Mouse (Mus musculus) heart, adult 2 months (tissue): ENCODE measurements around the gene Pappa. TPM values are rescaled to one million over a fixed set of nuclear protein-coding genes. Genes with fewer than 3 reads are reported as not detected.

Source experiments
- DNase-seq, 2 experiments: peaks; one replicate each; pipeline ENCODE4 v3.0.0; 2021
- H3K27ac ChIP-seq: fragments of 200-600 bp; 2 replicates; pipeline ENCODE4 v1.8.1; 2022
- H3K27me3 ChIP-seq: fragments of 200-500 bp; 2 replicates; pipeline ENCODE4 v1.6.1; 2012; ENCODE audit warnings: mild to moderate bottlenecking, low read length, inconsistent platforms, mixed read lengths; ENCODE audit not compliant: control insufficient read depth, insufficient read depth
- H3K36me3 ChIP-seq: fragments of 200-500 bp; 2 replicates; pipeline ENCODE4 v1.6.1; 2012; ENCODE audit warnings: low read length, inconsistent platforms; ENCODE audit not compliant: control insufficient read depth, insufficient read depth
- H3K4me1 ChIP-seq: fragments of 200-500 bp; 2 replicates; pipeline ENCODE4 v1.6.1; 2011; ENCODE audit warnings: low read length; ENCODE audit not compliant: control insufficient read depth, insufficient read depth
- H3K4me3 ChIP-seq: fragments of 200-600 bp; 2 replicates; pipeline ENCODE4 v1.8.1; 2022
- H3K79me2 ChIP-seq: fragments of 200-500 bp; replicated peaks from 2 replicates; pipeline ENCODE4 v1.6.1; 2012; ENCODE audit warnings: mild to moderate bottlenecking, inconsistent platforms, low read length, moderate library complexity, mixed read lengths; ENCODE audit not compliant: control insufficient read depth, insufficient read depth
- H3K9ac ChIP-seq: fragments of 200-500 bp; 2 replicates; pipeline ENCODE4 v1.6.1; 2012; ENCODE audit warnings: low read depth, mild to moderate bottlenecking, control low read depth, inconsistent platforms, low read length, mixed read lengths
- CTCF ChIP-seq: fragments of 200-600 bp; IDR thresholded peaks from 2 replicates; pipeline ENCODE4 v1.8.1; 2022; ENCODE audit warnings: antibody characterized with exemption, mild to moderate bottlenecking, moderate library complexity
- EP300 ChIP-seq: fragments of 200-500 bp; IDR thresholded peaks from 2 replicates; pipeline ENCODE4 v1.6.1; 2011; ENCODE audit warnings: low read depth, low read length, control low read depth; ENCODE audit not compliant: insufficient read depth
- POLR2A ChIP-seq: fragments of 200-500 bp; IDR thresholded peaks from 2 replicates; pipeline ENCODE4 v1.6.1; 2011; ENCODE audit warnings: mild to moderate bottlenecking, low read depth, low read length, control low read depth; ENCODE audit not compliant: insufficient read depth
- WGBS: fragments of 180-500 bp; shearing (Covaris S2); methylation state at CpG from one replicate; pipeline ENCODE4 v1.1.7; 2018; 5-methylcytosine and 5-hydroxymethylcytosine counted together
- intact Hi-C: fragments of 180-260 bp; cut with DNase I; formaldehyde crosslinking; loops from one replicate; pipeline ENCODE4 v1.15.1; 2025
- polyA plus RNA-seq: library from polyadenylated mRNA; depleted of rRNA; stranded (reverse); fragments of >200 nt; gene quantifications from 2 replicates; pipeline ENCODE4 v1.2.3, GENCODE M21; 2012
- total RNA-seq, 2 experiments: library from RNA; stranded (reverse); gene quantifications; 2 replicates each; pipeline ENCODE4 v1.2.3; 2021

Pappa gene
- total and polyA plus RNA-seq, 3 experiments, result 0.16 to 0.41 (median 0.39) TPM

GRCm38 (mm10) chr4:65132657-65133056 lies 8.7 kb downstream of the Pappa start:
- Histone ChIP-seq H3K27me3 (no peaks in the 10 kb centered on the region), H3K9ac (no peak overlapping the region), H3K79me2 (no peaks in the 10 kb centered on the region), H3K4me3 (no peak overlapping the region), H3K27ac (no peak overlapping the region), H3K36me3 (no peaks in the 10 kb centered on the region), H3K4me1 (no peaks in the 10 kb centered on the region)
- DNase-seq, result no peak
- TF ChIP-seq POLR2A (no peak), CTCF (no peak), EP300 (no peak)
- WGBS, result 81% methylated on average over 3 of the region's 3 CpGs
- intact Hi-C loops, result no loop called here

- no peaks in the 10 kb centered on the region for H3K36me3 ChIP-seq
- no peaks in the 10 kb centered on the region for H3K79me2 ChIP-seq
- 79% methylated on average over 5 of the region's 5 CpGs for WGBS
- H3K4me3 ChIP-seq, result no peak overlapping the region
- no peak for DNase-seq
- no peaks in the 10 kb centered on the region for H3K27me3 ChIP-seq
- no peak for TF ChIP-seq CTCF
- TF ChIP-seq POLR2A, result no peak
- no peak for TF ChIP-seq EP300
- intact Hi-C loops, result no loop called here
- H3K9ac ChIP-seq, result no peak overlapping the region
- no peaks in the 10 kb centered on the region for H3K4me1 ChIP-seq
- no peak overlapping the region for H3K27ac ChIP-seq
Observed at GRCm38 (mm10) chr4:65134358-65134757, 10.4 kb downstream of the Pappa start.

- no peaks in the 10 kb centered on the region for H3K36me3 ChIP-seq
- no peak overlapping the region for H3K27ac ChIP-seq
- 66% methylated on average over 5 of the region's 5 CpGs for WGBS
- TF ChIP-seq CTCF, result no peak
- no peak for TF ChIP-seq EP300
- TF ChIP-seq POLR2A, result no peak
- H3K4me3 ChIP-seq, result no peak overlapping the region
- no peak for DNase-seq
- no peaks in the 10 kb centered on the region for H3K4me1 ChIP-seq
- H3K27me3 ChIP-seq, result no peaks in the 10 kb centered on the region
- no peak overlapping the region for H3K9ac ChIP-seq
- H3K79me2 ChIP-seq, result no peaks in the 10 kb centered on the region
- intact Hi-C loops, result no loop called here
Observed at GRCm38 (mm10) chr4:65135109-65135508, 11.1 kb downstream of the Pappa start.

DNA sequence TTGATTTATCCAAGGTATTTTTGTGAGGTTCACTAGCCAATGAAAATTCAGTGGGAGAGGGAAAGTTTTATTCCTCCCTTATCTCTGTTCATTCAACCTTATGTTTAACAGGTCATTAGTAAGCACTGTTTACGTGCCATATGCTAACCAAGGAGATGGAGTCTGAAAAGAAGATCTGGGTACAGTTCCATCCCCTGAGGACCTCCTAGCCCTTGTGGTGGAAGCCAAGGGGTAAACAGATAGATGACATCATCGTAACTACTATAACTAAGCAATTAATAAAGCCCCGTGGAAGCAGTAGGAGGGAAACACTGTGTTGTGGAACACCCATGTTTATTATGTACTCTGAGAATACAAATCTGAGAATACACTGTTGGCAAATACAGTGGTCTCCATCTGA lies 12.6 kb downstream of the Pappa start:
- TF ChIP-seq POLR2A, result no peak
- no peak for TF ChIP-seq CTCF
- TF ChIP-seq EP300, result no peak
- H3K9ac ChIP-seq, result no peak overlapping the region
- no peaks in the 10 kb centered on the region for H3K79me2 ChIP-seq
- H3K36me3 ChIP-seq, result no peaks in the 10 kb centered on the region
- H3K4me1 ChIP-seq, result no peaks in the 10 kb centered on the region
- H3K27me3 ChIP-seq, result no peaks in the 10 kb centered on the region
- H3K4me3 ChIP-seq, result no peak overlapping the region
- no peak for DNase-seq
- 78% methylated on average over 3 of the region's 3 CpGs for WGBS
- intact Hi-C loops, result no loop called here
- H3K27ac ChIP-seq, result no peak overlapping the region

DNA sequence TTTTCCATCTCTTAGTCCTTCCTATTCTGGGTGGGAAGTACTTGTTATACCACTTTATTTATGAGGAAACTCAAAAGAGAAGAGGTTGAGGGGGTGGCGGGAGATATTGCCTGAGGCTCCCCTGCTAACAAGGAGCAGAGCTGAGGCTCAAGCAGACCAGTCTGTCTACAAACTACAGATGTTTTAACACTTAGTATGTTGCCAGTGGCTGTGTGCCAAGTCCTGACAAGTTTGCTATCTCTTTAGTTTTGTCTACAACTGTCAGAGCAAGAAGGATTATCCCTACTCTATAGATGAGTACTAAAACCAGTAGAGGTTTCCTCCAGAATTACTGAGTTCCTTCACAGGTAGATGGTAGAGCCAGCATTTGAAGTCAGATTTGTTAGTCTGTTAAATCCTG lies 23.0 kb downstream of the Pappa start:
- no peaks in the 10 kb centered on the region for H3K36me3 ChIP-seq
- H3K4me1 ChIP-seq, result no peaks in the 10 kb centered on the region
- H3K4me3 ChIP-seq, result no peak overlapping the region
- no peak for DNase-seq
- intact Hi-C loops, result no loop called here
- H3K27me3 ChIP-seq, result no peaks in the 10 kb centered on the region
- TF ChIP-seq EP300 (no peak), CTCF (no peak), POLR2A (no peak)
- WGBS, result 38% methylated on average over 1 of the region's 1 CpGs
- H3K79me2 ChIP-seq, result no peaks in the 10 kb centered on the region
- H3K9ac ChIP-seq, result no peak overlapping the region
- H3K27ac ChIP-seq, result no peak overlapping the region

DNA sequence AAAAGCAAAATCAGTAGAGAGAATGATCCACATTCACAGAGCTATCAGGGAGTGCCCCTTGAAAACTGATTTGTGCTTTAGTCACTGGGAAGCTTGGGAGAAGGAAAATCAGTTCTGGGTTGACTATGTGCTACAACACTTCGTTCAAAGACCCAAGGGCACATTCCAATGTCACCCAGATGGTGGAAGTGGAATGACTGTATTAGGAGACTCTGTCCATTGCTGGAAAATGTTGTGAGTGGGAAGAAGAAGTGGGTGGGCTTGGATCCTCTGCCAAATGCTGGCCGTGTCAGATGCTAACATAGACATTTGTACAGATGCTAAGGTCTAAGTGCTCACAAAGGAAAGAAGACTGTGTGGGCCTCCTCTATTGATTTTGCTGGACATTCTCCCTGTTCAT lies 29.6 kb downstream of the Pappa start:
- Histone ChIP-seq H3K27ac (no peak overlapping the region), H3K27me3 (no peaks in the 10 kb centered on the region), H3K4me1 (no peaks in the 10 kb centered on the region), H3K79me2 (no peaks in the 10 kb centered on the region), H3K4me3 (no peak overlapping the region), H3K9ac (no peak overlapping the region), H3K36me3 (no peaks in the 10 kb centered on the region)
- intact Hi-C loops, result no loop called here
- DNase-seq, result no peak
- 46% methylated on average over 2 of the region's 2 CpGs for WGBS
- TF ChIP-seq POLR2A (no peak), EP300 (no peak), CTCF (no peak)
